Mouse (Mus musculus) adrenal gland, postnatal 14 days (tissue): Measurements from ENCODE around the gene Amhr2. TPM values are rescaled to one million over a fixed set of nuclear protein-coding genes. Genes with fewer than 3 reads are reported as not detected.

ENCODE experiments used
- DNase-seq: peaks from one replicate; pipeline ENCODE4 v3.0.0; 2021; ENCODE audit warnings: mixed read lengths
- long read RNA-seq, 2 experiments: library from polyadenylated mRNA; stranded (forward); transcript quantifications; one replicate each; pipeline ENCODE4 v2.0.0; 2021
- total RNA-seq: library from RNA; stranded (reverse); gene quantifications from 2 replicates; pipeline ENCODE4 v1.2.3, GENCODE M21; 2021

Amhr2 gene
- 1.5 and 1.6 TPM in 2 replicates for total RNA-seq
- long read RNA-seq, experiment 1, partial matches to known transcripts: 2 of 2 reads
- long read RNA-seq, experiment 1, other reads (novel, unspliced or antisense): 0 of 2 reads
- long read RNA-seq, experiment 2, partial matches to known transcripts: 2 of 2 reads
- long read RNA-seq, experiment 2, other reads (novel, unspliced or antisense): 0 of 2 reads

DNA sequence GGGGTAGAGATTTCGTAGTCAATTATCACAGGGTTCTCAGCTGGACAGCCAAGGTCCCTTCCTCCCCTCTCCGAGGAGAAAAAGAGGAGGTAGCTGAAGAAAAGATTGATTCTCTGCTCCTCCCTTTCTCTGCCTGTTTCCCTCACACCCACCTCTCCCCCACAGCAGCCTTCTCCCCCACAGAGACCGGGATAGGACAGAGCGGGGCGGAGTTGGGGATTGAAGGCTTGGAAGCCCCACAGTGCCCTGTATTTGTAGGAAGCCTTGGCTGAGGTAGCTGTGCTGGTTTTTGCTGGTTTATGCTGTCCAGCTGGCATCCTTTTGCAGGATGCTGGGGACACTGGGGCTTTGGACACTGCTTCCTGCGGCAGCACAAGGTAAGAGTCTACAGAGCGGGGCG lies at the start of gene Amhr2:
Amhr2 (plus strand) TSS at position 222 of the 400 bp plus-strand sequence.
- no peak for DNase-seq

DNA sequence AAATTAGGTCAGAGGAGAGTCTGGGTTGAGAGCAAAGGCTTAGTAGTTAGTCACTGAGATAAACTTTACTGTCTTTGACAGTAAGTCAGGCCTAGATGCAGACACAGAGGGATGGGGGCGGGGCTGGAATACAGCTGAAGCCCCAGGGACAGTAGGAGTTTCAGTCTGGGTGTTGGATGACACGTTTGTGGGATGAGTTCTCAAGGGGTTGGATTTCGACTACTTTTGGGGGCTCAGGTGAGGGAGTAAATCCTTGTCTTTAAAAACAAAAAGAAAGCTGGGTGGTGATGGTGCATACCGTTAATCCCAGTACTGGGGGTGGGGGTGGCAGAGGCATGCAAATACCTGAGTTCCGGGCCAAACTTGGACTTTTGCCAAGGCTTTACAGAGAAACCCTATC lies 46.5 kb upstream of the Amhr2 start:
- peak; percentile 78 for DNase-seq

DNA sequence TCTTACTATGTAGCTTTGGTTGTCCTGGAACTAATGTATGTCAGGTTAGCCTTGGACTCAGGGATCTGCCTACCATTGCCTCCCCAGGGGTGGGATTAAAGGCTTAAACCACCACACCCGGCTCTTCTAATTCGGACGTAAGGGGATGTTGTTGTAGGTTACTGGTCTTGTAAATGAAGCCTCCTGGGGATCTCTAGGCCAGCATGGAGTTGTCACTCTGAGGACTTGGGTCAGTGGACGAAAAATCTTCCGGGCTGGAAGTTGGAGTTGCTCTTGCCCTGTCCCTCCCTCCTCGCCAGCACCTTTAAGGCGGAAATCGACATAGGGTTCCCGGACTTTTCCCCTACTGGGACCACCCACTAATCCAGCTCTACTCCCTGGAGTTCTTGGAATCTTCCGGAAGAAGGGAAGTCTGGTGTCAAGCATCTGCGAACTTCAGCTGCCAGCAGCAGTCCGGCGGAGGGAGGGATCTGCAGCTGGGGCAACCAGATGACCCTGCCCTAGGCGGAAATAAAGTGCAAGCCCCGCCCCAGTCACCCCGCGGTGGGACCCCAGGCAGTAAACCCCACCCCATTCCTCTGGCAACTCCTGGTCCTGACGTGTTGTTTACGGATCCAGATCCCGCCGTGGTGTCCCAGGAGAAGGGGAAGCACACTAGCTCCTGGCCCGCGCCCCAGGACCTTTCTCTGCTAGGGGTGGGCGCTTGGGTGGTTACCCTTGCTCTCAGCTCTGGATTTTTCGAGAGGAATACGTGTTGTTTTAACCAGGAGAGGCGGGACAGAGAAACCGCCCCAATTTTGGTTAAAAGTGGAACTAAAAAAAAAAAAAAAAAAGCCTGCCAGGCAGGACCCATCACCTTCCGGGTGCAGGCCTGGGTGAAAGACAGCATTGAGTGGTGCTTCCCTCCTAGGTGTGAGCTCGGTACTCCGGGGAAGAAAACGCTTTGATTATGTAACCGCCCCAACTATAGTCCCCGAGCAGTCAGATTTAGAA lies 45.6 kb upstream of the Amhr2 start:
- peak; percentile 97 for DNase-seq

DNA sequence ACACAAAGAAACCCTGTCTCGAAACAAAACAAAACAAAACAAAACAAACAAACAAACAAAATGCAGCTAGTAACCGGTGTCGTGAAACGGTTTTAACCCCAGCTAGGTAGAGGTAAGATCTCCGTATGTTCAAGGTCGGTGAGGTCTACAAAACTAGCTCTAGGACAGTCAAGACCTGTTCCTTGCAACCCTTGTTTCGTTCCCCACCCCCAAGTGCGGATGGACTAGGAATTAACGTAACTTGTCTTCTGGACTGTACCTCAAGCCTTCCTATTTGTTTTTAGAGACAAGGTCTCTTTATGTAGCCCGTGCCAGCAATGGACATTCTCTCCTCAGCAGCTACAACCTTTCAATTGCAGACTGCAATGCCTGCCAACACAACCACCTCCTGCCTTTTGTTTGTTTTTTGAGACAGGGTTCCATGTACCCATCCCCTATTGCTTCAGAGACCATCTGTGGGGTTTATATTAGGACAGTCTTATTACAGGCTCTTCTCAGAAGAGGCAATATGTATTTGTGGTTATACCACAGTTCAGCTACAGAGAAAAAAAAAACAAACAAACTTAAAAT lies 44.6 kb upstream of the Amhr2 start:
- DNase-seq: no peak

DNA sequence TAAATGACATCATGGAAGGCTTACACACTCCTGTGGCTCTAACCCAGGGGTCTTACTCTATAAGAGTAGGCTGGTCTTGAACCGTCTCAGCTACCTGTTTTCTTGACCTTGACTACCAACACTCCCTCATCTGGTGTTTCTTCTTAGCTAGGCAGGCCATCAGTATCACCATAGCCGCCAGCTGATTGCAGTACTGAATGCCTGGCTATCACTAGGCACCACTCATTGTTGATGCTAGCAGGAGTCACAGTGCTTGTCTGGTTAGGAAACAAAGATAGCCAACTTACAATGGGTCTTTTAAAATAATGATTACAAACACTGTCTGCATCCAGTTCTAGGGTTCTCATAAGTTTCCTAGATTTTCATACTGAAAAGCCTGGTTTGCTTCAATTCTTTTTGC lies 43.9 kb upstream of the Amhr2 start:
- DNase-seq: no peak

DNA sequence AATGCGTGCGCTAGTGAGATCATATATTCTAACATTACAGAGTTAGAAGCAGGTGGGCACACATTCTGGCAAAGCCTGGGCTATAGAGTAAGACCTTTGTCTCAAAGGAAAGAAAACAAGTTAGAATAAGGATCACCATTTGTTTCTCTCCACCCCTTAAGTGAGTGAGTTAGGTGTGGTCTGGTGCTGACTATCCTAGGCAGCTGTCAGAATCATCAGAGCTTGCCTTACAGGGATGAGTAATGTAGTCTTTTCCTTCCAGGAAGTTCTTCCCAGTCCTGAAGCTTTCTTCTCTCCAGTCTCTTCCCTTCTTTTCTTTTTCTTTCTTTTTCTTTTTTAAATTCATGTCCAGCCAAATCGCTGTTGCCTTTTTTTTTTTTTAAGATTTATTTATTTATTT lies 43.0 kb upstream of the Amhr2 start:
- no peak for DNase-seq

DNA sequence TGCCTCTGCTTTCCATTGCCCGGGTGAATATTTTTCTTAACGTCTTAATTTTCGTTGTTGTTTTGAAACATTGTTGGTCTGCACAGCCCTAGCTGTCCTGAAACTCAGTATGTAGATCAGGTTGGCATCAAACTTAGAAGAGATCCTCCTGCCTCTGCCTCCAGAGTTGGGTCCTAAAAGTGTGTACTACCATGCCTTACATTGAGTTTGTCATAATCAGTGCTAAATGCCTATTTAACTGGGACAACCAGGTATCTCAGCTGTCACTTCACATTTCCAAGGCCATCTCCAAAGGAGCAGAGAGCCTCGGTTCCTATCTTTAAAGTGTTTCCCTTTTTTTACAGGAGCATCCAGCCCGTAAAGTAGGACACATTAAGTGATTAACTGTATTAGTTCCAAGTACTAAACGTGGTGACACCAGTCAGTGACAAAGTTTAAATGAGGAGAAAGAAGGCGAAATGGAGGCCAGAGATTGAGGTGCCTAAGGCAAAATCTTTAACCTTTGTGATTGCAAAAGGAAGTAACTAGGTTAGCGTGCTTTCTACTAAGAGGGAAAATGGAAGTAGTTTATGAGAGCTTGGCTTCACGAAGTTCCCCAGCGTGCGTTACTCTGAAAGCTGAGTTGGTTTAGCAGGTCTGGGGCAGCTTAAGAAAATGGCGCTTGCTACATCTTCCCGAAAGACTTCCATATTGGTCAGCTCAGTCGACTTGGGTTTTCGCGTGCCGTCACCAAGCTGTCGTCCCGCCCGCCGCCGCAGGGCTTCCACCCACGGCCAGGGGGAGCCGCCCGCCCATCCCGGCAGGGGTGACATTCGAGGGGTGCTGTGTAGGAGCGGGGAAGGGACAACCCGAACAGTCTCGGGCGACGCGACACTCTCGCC lies 40.3 kb upstream of the Amhr2 start:
- no peak for DNase-seq

DNA sequence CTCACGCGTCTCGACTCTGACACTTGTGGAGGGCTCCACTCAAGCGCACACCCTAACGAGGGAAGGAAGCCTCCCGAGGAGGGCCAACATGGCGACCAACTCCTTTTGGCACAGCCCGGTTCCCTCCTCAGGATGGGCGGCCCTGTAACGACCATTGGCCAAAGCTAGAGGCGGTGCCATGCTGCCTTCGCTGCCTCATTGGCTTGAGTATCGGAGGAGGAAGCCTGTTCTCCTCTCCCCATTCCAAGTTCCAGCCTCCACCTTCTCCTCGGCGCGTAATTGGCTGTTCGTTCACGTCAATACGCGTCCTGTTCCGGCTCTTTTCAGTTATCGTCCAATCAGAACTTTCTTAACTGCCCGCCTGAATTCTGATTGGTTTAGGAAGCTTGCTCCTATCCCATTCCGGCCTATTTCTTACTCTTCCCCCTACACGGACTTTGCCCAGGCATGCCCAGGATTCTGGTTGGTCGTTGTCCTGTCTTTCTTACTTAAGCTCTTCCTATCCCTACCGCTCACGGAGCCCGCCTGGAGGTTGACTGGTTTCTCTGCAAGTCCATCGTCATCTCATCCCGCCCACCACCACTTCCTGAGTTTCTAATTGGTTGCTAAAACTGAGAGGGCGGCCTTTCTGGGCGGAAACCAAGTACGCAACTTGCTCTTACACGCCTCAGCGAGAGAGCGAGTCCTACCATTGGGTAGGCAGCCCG lies 39.5 kb upstream of the Amhr2 start, which contains the start of gene Sp1:
Sp1 (plus strand) TSS at position 655 of the 707 bp plus-strand sequence.
- DNase-seq: peak; percentile 99

DNA sequence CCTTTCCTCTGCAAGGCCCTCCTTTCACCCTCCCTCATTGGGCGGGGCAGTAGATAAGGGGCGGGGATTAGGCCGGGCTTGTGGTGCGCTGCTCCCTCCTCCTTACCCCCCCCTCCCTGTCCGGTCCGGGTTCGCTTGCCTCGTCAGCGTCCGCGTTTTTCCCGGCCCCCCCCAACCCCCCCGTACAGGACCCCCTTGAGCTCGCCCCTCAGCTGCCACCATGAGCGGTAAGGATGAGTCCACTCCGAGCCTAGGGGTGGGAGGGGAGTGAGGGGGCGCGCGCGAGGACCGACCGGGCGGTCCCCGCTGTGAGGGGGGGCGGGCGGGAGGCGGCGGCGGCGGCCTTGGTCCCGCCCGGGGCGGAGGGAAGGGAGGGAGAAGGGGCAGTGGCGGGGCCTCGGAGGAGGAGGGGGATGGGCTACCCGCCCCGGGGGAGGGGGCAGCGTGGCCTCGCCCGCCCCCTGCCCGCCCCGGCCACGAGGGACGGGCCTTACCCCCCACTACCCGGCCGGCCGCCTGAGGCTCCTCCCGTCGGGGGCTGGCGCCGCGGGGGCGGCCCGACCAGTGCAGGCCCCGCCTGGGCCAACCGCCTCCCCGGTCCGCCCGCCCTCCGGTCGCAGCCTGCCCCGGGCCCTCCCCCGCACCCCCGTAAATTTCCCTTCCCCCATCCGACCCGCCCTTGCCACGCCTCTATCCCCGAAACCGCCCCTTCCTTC lies 38.8 kb upstream of the Amhr2 start:
- DNase-seq: peak; percentile 92

DNA sequence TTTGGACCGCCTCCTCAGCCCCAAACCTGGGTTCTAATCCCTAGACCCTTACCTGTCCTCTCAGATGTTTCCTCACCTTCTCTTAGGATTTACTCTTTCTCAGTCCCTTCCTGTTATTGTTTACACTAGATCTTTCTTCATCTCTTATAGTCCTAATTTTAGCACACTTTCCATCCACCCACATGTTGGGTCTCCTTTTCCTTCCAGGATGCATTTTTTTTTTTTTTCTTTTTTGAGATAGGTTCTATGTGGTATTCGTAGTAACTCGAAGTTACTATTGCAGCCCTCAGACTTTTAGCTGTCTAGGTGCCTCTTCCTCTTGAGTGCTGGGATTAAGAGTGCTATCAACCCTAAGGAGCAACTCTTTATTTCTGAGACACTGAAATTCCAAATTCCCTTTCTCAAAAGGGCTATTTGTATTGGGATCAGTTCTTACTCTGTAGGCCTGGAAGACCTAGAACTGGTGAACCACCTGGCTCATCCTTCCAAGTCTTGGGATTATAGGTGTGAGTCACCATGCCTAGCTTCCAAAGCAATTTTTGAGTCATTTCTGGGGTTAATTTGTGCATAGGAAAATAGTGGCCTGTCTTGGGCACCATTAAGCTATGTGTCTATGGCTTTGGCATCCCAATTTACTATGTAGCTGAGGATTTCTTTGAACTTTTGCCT lies 38.1 kb upstream of the Amhr2 start:
- no peak for DNase-seq

DNA sequence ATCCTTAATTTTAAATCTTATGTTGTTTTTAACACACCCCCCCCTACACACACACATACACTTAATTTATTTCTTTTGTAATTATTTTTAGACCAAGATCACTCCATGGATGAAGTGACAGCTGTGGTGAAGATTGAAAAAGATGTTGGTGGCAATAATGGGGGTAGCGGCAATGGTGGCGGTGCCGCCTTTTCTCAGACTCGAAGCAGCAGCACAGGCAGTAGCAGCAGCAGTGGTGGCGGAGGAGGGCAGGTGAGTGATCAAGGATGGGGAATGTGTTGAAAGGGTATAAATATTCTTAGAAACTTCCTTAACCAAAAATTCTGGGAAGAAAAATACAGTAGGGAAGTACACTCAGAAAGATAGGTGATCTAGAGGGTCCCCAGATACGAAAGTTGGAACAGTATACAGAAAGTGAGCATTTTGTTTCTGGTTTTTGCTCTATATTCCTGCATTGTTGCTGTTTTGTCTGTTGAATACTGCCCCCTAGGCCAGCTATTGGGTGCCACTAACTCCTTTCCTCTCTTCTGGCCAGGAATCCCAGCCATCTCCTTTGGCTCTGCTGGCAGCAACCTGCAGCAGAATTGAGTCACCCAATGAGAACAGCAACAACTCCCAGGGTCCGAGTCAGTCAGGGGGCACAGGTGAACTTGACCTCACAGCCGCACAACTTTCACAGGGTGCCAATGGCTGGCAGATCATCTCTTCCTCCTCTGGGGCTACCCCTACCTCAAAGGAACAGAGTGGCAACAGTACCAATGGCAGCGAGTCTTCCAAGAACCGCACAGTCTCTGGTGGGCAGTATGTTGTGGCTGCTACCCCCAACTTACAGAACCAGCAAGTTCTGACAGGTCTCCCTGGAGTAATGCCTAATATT lies 37.2 kb upstream of the Amhr2 start:
- no peak for DNase-seq

DNA sequence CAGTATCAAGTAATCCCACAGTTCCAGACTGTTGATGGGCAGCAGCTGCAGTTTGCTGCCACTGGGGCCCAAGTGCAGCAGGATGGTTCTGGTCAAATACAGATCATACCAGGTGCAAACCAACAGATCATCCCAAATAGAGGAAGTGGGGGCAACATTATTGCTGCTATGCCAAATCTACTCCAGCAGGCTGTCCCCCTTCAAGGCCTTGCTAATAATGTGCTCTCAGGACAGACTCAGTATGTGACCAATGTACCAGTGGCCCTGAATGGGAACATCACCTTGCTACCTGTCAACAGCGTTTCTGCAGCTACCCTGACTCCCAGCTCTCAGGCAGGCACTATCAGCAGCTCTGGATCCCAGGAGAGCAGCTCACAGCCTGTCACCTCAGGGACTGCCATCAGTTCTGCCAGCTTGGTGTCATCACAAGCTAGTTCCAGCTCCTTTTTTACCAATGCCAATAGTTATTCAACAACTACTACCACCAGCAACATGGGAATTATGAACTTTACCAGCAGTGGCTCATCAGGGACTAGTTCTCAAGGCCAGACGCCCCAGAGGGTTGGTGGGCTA lies 36.5 kb upstream of the Amhr2 start:
- no peak for DNase-seq

DNA sequence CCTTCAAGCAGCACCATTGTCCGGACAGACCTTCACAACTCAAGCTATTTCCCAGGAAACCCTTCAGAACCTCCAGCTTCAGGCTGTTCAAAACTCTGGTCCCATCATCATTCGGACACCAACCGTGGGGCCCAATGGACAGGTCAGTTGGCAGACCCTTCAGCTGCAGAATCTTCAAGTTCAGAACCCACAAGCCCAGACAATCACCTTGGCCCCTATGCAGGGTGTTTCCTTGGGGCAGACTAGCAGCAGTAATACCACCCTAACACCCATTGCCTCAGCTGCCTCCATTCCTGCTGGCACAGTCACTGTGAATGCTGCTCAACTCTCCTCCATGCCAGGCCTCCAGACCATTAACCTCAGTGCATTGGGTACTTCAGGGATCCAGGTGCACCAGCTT lies 35.9 kb upstream of the Amhr2 start:
- DNase-seq: no peak

DNA sequence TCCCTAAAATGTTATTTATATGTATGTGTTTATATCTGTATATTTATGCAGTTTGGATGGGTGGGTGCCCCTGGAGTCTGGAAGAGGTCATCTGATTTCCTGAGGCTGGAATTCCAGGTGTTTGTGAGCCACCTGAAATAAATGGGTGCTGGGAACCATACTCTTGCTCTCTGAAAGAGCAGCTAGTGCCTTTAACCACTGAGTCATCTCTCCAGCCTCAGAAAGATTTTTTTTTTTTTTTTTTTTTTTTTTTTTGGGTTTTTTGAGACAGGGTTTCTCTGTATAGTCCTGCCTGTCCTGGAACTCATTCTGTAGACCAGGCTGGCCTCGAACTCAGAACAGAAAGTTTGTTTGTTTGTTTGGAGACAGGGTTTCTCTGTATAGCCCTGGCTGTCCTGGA lies 34.1 kb upstream of the Amhr2 start:
- no peak for DNase-seq

DNA sequence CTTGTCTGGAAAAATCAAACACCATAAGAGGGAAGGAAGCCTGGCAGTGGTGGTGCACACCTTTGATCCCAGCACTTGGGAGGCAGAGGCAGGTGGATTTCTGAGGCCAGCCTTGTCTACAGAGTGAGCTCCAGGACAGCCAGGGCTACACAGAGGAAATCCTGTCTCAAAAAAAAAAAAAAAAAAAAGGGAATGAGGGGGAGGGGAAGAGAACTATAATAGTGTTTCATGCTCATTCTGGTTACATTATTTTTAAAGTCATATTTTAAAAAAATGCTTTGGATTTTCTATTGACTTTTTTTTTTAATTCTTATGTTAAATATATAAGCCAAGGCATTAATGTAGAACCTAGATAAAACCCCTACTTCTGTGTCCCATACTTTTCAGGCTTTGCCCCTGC lies 31.5 kb upstream of the Amhr2 start:
- no peak for DNase-seq

DNA sequence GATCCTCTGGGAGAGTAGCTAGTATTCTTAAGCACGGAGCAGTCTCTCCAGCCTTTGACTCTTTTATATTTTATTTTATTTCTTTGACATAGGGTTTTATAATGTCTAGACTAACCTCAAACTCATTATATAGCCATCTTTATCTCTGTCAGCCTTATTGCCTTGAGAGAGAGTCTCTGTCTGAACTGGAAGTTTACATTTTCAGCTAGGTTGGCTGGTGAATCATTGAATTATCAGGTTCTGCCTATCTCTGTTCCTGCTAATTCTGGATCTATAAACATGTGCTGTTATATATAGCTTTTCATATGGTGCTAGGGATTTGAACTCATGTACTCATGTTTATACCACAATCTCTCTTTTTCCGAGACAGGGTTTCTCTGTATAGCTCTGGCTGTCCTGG lies 27.6 kb upstream of the Amhr2 start:
- DNase-seq: no peak

DNA sequence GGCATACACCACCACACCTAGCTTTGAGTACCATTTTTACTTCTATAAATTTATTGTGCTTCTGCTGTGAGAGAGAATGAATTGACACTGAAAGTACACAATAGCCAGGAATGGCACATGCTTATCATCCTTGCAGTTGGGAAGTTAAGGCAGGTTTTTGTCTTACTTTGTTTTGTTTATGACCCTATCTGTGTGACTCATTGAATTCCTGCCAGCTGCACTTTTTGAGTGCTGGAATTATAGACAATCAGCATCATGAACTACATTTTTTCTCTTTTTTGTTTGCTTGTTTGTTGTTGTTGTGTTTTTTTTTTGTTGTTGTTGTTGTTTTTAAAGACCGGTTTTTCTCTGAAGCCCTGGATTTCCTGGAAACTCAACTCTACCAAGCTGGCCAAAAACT lies 24.2 kb upstream of the Amhr2 start:
- DNase-seq: no peak

DNA sequence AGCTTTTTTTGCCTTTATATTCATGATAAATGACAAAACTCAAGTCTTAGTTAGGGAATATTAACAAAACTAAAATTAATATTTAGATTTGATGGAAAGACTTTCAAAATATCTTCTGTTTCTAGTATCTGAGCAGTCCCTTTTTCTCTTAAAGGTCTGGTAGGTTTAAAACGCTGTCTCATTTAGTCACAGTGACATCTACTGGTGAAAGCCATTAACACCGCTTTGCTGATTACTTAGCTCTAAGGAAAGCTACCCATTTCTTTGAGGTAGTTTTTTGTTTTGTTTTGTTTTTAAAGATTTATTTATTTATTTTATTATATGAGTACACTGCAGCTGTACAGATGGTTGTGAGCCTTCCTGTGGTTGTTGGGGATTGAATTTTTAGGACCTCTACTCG lies 23.7 kb upstream of the Amhr2 start:
- DNase-seq: peak; percentile 54
